Mouse (Mus musculus): Measurements from ENCODE around the gene Sephs2.

Sephs2 gene

DNA sequence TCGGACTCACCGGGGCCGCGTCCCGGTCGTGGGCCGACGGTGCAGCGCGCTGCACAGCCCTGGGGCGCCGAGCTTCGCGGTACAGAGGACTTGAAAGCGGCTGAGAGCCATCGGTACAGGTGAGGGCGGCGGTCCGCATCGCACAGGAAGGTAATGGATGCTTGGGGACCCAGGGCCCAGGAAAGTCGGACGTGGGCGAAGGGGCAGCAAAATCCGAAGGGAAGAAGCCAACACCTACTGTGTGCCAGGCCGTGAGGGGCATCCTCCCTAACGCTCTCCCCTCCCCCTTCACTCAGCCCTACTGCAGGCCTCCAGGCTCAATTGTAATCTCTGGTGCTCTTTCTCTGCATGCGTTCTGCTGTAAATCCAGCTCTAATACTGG lies 40.5 kb downstream of the Sephs2 start:
- no peak for DNase-seq (ENCODE audit: extremely low spot score, low read depth, low spot score)

DNA sequence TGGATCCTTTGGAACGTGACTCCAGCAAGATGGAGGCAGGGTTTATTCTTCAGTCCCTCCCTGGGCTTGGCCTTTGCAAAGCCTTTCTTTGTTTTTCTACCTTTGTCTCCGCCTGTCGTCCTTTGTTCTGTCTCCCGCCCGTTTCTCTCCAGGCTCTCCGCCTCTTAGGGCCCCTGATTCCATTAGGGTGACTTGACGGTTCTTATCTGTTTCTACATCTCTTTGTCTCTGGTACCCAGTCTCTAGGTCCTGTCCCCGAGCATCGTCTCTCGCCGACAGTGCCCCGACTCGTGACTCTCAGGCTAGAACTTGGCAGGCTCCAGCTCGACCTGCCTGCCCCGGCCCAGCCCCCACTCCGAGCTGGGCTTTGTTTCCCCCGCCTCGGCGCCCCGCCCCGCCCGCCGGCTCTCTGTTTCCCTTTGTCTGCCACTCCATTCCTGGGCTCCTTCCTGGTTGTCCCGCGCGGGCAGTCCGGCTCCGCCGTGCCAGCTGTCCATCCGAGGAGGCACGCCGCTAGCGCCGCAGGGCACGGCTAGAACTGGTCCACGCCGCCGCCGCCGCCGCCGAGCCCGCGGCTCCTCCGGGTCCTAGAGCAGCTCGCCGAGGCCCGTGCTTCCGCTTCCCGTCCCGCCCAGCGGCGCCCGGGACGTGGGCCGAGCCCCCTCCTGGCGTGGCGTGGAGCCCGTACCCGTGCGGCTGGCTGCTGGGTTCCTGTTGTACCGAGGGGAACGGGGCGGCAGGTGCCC lies 41.1 kb downstream of the Sephs2 start, which contains the start of the genes Zfp553 and Sept1:
Zfp553 (plus strand) TSS at position 440 of the 746 bp plus-strand sequence.
Sept1 (minus strand) TSS at position 509 of the 746 bp plus-strand sequence.
- no peak for DNase-seq (ENCODE audit: extremely low spot score, low read depth, low spot score)

DNA sequence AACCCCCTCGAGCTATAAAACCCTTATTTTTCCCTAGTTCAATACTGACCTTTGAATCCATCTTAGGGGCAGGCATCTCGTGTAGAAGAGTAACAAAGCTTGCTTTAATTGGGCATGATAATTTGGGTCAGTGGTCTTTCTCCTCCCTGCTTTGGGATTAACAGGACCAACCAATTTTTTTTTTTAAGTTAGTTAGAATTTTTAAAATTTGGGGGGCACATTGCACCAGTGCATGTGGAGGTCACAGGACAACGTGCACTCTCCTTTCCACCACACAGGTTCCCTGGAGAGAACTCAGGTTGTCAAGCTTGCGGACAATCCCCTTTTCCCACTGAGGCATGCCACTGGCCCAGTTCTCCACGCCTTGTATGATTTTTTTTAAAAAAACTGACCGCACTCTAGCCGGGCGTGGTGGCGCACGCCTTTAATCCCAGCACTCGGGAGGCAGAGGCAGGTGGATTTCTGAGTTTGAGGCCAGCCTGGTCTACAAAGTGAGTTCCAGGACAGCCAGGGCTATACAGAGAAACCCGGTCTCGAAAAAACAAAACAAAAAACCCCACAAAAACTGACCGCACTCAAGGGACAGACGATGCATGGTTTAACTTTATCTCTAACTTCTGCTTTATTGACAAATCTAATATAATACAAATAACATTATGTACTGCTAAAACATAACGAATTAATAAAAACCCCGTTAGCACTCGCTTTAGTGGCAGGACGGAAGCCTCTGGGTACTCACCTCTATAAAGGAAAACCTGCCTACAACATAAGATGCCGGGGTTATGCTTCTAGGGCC lies 41.8 kb downstream of the Sephs2 start:
- no peak for DNase-seq (ENCODE audit: extremely low spot score, low read depth, low spot score)

DNA sequence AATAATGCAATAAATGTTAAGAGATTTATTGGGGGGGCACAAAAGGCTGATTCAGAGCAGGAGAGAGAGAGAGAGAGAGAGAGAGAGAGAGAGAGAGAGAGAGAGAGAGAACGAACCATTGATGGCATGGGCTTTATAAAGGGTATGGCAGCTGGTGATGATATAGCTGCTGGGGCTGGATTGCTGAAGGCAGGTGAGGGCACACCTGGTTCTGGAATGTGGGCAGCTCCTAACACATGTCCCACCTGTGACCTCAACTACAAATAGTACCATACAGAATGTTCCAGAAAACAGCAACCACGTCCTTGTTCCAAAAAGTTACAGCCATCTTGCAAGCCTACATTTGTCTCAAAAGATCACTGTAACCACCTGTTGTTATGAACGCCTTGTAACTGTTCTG lies 42.5 kb downstream of the Sephs2 start:
- no peak for DNase-seq (ENCODE audit: extremely low spot score, low read depth, low spot score)

DNA sequence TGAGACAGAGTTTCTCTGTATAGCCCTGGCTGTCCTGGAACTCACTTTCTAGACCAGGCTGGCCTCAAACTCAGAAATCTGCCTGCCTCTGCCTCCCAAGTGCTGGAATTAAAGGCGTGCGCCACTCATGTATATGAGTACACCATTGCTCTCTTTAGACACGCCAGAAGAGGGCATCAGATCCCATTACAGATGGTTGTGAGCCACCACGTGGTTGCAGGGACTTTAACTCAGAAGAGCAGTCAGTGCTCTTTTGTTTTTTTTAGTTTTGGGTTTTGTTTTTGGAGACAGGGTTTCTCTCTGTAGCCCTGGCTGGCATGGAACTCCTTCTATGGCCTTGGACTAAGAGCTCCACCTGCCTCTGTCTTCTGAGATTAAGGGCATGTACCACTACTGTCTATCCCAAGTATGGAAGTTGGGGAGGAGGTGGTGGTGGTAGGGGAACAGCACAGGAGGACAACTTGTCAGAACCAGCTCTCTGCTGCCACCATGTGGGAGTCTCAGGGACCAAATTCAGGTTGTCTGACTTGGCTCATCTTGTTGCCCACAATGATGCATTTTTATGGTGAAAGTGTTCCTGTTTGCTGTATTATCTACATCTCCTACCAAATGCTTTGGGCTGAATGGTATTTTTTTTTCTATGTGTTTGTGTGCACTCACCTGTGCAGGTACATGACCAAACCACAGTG lies 45.1 kb downstream of the Sephs2 start:
- DNase-seq (ENCODE audit: extremely low spot score, low read depth, low spot score) = no peak

DNA sequence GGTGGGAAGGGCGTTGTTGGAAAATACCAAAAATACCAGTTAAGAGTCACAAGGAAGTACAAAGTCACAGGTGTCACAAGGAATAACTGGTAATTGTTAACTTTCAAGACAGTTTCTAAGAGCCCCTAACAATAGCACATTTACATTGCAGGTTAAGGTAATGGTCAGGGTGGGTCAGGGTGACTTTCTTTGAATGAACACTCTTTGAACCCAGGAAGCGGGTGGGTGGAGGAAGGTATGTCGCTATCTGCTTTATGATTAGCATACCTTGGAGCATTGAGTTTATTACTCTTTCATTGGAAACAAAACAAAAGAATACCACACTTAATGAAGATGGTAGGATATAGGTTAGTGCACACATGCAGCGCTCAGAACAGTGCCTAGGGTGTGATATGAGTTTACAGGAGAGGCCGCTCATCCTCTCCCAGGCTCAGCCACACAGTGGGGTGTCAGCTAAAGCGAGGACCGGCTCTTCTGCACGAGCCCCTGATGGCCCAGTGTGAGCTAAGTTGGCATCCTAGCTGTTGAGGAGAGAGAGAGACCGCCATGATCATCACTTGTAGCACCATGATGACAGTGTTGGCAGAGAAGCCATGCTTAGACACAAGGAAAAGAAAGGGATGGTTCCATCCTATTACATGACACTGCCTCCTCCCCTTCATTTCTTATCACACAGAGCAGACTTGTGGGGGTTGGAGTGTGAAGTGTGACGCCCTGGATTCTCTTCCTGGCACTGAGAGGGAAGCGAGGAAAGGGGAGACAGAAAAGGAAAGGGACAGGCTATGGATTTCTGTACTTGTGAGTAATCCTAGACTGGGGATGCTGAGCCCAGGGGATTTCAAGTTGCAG lies 48.5 kb downstream of the Sephs2 start:
- DNase-seq (ENCODE audit: extremely low spot score, low read depth, low spot score) = no peak

DNA sequence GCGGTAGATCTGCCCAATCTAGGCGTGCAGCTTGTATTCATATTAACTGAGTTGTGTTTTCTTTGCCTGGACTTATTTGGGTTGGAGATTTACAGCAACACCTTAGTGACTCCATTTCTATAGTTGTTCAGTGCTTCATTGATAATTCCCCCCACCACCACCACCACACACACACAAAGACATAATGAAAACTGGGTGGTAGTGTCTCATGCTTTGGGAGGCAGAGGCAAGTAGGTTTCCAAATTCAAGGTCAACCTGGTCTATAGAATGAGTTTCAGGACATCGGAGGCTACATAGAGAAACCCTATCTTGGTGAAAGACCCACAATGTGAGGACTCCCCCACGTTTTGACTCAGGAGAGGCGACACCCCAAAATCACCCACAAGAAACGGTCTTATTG lies 49.2 kb downstream of the Sephs2 start:
- no peak for DNase-seq (ENCODE audit: extremely low spot score, low read depth, low spot score)

DNA sequence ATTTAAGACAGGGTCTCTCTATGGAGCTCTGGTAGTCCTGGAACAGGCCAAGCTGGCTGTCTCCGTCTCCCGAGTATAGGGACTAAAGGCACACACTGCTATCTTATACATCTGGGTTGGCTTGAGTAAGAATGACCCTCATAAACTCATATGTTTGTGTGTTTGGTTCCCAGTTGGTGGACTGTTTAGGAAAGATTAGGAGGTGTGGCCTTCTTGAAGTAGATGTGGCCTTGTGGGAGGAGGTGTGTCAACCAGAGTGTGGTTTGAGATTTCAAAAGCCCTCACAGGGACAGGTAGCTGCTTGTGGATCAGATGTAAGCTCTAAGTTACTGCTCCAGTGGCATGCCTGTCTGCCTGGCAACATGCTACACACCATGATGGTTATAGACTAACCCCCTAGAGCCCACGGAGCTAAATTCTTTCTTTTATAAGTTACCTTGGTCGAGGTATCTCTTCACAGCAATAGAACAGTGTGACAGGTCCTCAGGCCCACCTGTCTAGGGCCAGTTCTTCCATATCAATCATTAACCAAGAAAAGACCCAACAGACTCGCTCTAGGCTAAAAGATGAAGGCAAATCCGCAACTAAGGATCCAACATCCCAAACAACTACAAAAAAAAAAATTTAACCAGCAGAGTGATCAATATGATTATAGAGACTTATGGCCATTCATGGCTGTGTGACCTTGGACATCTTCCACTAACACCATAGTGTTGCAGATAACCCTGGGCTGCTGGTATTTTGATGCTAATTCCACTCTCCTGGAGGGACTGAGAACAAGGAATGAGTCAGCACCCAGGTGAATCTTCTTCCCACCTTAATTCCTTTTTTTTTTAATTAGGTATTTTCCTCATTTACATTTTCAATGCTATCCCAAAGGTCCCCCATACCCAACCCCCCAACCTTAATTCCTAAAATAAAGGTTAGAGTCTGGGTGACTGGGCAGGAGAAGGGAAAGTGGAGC lies 50.1 kb downstream of the Sephs2 start:
- no peak for DNase-seq (ENCODE audit: extremely low spot score, low read depth, low spot score)

DNA sequence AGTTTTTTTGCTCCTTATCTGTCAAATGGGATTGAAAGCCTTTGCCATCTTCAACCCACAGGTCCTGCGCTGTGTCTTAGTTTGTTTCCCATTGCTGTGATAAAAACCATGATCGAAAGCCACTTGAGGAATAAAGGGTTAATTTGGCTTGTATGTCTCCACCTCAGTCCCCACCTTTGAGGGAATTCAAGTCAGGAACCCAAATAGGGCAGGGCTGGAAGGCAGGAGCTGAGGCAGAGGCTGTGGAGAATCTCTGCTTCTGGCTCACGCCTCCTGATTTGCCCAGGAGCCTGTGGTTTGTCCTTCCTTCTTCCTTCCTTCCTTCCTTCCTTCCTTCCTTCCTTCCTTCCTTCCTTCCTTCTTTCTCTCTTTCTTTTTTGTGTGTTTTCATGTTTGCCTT lies 50.7 kb downstream of the Sephs2 start:
- no peak for DNase-seq (ENCODE audit: extremely low spot score, low read depth, low spot score)
